Mouse (Mus musculus): ENCODE data around the gene Gcsh. TPM values are rescaled to one million over a fixed set of nuclear protein-coding genes. Genes with fewer than 3 reads are reported as not detected.

Gcsh gene
- total RNA-seq, 4 experiments from 2014 or later, result 57.7 to 67.7 (median 62.0) TPM

GRCm38 (mm10) chr8:116978052-116978451, 15.3 kb downstream of the Gcsh start:
- DNase-seq (ENCODE audit: low spot score), result no peak

- DNase-seq (ENCODE audit: low spot score), result no peak
These were observed 17.7 kb downstream of the Gcsh start for GRCm38 (mm10) chr8:116975606-116976005.

GRCm38 (mm10) chr8:116975066-116975465, 18.3 kb downstream of the Gcsh start:
- no peak for DNase-seq (ENCODE audit: low spot score)

- DNase-seq (ENCODE audit: low spot score), result no peak
These were observed 23.8 kb downstream of the Gcsh start for GRCm38 (mm10) chr8:116969531-116969930.

GRCm38 (mm10) chr8:116954415-116954814, 38.9 kb downstream of the Gcsh start:
- DNase-seq (ENCODE audit: low spot score), result no peak

GRCm38 (mm10) chr8:116952428-116952827, 40.9 kb downstream of the Gcsh start:
- DNase-seq (ENCODE audit: low spot score), result no peak

- DNase-seq (ENCODE audit: low spot score), result no peak
These were observed 41.6 kb downstream of the Gcsh start for GRCm38 (mm10) chr8:116951778-116952177.

- DNase-seq (ENCODE audit: low spot score), result no peak
These were observed 42.0 kb downstream of the Gcsh start for GRCm38 (mm10) chr8:116951369-116951768.

- no peak for DNase-seq (ENCODE audit: low spot score)
These were observed 45.7 kb downstream of the Gcsh start for GRCm38 (mm10) chr8:116947589-116947988.

GRCm38 (mm10) chr8:116946851-116947250, 46.5 kb downstream of the Gcsh start:
- peak; percentile 29 for DNase-seq (ENCODE audit: low spot score)

- peak; percentile 54 for DNase-seq (ENCODE audit: low spot score)
These were observed 47.0 kb downstream of the Gcsh start for GRCm38 (mm10) chr8:116946268-116946838.

GRCm38 (mm10) chr8:116945169-116945910, 48.0 kb downstream of the Gcsh start:
- DNase-seq (ENCODE audit: low spot score), result no peak

- DNase-seq (ENCODE audit: low spot score), result no peak
These were observed 49.0 kb downstream of the Gcsh start for GRCm38 (mm10) chr8:116944385-116944696.

GRCm38 (mm10) chr8:116943555-116944384, 49.6 kb downstream of the Gcsh start:
- DNase-seq (ENCODE audit: low spot score), result no peak

- peak; percentile 61 for DNase-seq (ENCODE audit: low spot score)
These were observed 50.2 kb downstream of the Gcsh start, which contains the start of gene Atmin for GRCm38 (mm10) chr8:116943161-116943554. Gene Atmin (plus strand): TSS chr8:116943393.

- DNase-seq (ENCODE audit: low spot score), result no peak
These were observed 50.9 kb downstream of the Gcsh start for GRCm38 (mm10) chr8:116942284-116943058.

GRCm38 (mm10) chr8:116935506-116935905, 57.8 kb downstream of the Gcsh start:
- DNase-seq (ENCODE audit: low spot score), result no peak

- DNase-seq (ENCODE audit: low spot score), result no peak
These were observed 58.4 kb downstream of the Gcsh start for GRCm38 (mm10) chr8:116934976-116935375.

All from heart, adult 8-10 months (tissue).